Mouse (Mus musculus): Measurements from ENCODE around the gene Odaph. TPM values are rescaled to one million over a fixed set of nuclear protein-coding genes. Genes with fewer than 3 reads are reported as not detected.

Gene Odaph
- polyA plus RNA-seq, 1 experiment from 2014 or later: not detected

Other genes starting within 250 kb of the Odaph start
- 68.1 and 68.3 TPM in 2 replicates for gene Rchy1, start 24.4 kb upstream of the Odaph start, polyA plus RNA-seq (2014; fragmentation: Nextera tagmentation; extraction: Ambion mirVana)
- 4.3 and 5.0 TPM in 2 replicates for gene Cdkl2, start 56.4 kb downstream of the Odaph start, polyA plus RNA-seq (2014; fragmentation: Nextera tagmentation; extraction: Ambion mirVana)
- 205 and 218 TPM in 2 replicates for gene G3bp2, start 96.2 kb downstream of the Odaph start, polyA plus RNA-seq (2014; fragmentation: Nextera tagmentation; extraction: Ambion mirVana)
- gene Uso1, start 150.5 kb downstream of the Odaph start, polyA plus RNA-seq (2014; fragmentation: Nextera tagmentation; extraction: Ambion mirVana): 34.7 and 35.8 TPM in 2 replicates
- gene U90926, start 227.9 kb downstream of the Odaph start, polyA plus RNA-seq (2014; fragmentation: Nextera tagmentation; extraction: Ambion mirVana): not detected in 2 replicates

Data from stomach, embryonic 14.5 days (tissue).